Mouse (Mus musculus) cortical plate, adult 2 months (tissue): ENCODE measurements at regions not wholly inside any gene's neighbourhood (a gene's known extent, or its start where the extent isn't known, plus 50 kb on each side); places are given as distances from the start of the nearest gene placed in this dataset.

ENCODE experiments used
- CTCF ChIP-seq: fragments of 200-500 bp; IDR thresholded peaks from 2 replicates; pipeline ENCODE4 v1.5.1; 2011; ENCODE audit warnings: mild to moderate bottlenecking, control low read depth, low read length; ENCODE audit not compliant: insufficient read depth; ENCODE audit errors: extremely low read depth
- POLR2A ChIP-seq: fragments of 200-500 bp; IDR thresholded peaks from 2 replicates; pipeline ENCODE4 v1.6.1; 2011; ENCODE audit warnings: mild to moderate bottlenecking, low read length, control low read depth; ENCODE audit not compliant: insufficient read depth; ENCODE audit errors: extremely low read depth

DNA sequence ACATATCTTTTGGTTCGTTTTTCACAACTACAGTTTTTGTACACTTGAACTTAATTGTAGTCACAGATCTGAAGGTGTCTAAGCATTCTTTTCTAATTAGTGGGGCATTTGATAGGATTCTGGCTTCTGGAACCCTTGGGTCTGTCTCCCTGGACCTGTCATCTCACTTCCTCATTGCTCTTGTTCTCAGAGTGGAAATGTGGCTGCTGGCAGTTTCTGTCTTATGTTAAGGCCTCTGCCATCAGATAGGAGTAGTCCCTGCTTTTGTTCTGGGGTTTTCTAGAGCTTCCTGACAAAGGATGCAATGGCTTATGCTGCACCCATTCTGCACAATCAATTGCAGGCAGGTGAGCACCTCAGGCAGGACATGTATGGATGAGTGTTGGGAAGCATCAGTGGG is 119.5 kb upstream of the Pde3a start:
- TF ChIP-seq POLR2A (no peak), CTCF (no peak)
